Mouse (Mus musculus) myocyte (in vitro differentiated cells): ENCODE measurements around the gene Nfkbiz.

ENCODE experiments used
- MYOG ChIP-seq, 3 experiments: IDR thresholded peaks; one replicate each; pipeline ENCODE4 v1.6.1; 2011; ENCODE audit warnings: control low read depth in 2 of 3, low read depth in 2 of 3, mild to moderate bottlenecking in 2 of 3; ENCODE audit not compliant: insufficient read length in 2 of 3, control insufficient read depth in 1 of 3, insufficient read depth in 1 of 3
- POLR2A ChIP-seq: IDR thresholded peaks from one replicate; pipeline ENCODE4 v1.6.1; 2011; ENCODE audit warnings: low read depth, mild to moderate bottlenecking, control low read depth, moderate library complexity; ENCODE audit not compliant: insufficient read length
- POLR2AphosphoS2 ChIP-seq: IDR thresholded peaks from one replicate; pipeline ENCODE4 v1.6.1; 2011; ENCODE audit warnings: low read depth, control low read depth; ENCODE audit not compliant: insufficient read length

DNA sequence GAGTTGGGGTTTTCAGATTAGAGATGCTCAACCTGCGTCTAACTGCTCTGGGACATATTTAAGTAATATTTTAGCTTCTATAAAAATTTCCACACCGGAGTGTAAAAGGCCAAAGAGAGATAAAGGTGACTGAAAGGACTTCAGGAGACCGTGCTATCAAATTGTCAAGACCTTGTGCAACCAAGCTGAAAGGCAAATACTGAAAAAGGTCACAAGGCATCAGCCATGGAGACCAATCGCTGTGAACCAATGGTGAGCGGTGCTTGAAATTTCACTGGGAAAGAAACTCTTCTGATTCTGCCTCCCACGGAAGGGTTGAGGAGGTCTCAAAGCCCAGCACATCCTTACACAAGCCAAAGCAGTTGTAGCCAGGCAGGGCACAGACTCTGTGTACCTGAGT is 2.8 kb upstream of the Nfkbiz start:
- TF ChIP-seq POLR2A (no peak), MYOG (IDR thresholded peaks at IDR 0.05; ENCODE audit: control insufficient read depth in 1 of 3, insufficient read depth in 1 of 3, insufficient read length in 2 of 3, low read depth in 2 of 3) (no peak), POLR2AphosphoS2 (no peak)
